8 mouse cellular contexts compared by ENCODE assay signal in genomic region chr2:152827321-152828010, GRCm38 (mm10). TPM values are rescaled to one million over a fixed set of nuclear protein-coding genes. Genes with fewer than 3 reads are reported as not detected.
DNase-seq lines count a peak whose midpoint lies in the region; ATAC-seq lines count a peak whose summit lies in the region.

No protein-coding gene starts in this region.

- peak overlapping the region; percentile 85 for H3K4me2 ChIP-seq in kidney, embryonic 14.5 days (replicated peaks; ENCODE audit: low read depth, low read length)
- H3K4me2 ChIP-seq in hindbrain, embryonic 15.5 days: peak overlapping the region; percentile 80

- DNase-seq in kidney, adult 8-10 months: no peak
- DNase-seq in adipocyte (ENCODE audit: low spot score) (peak; percentile 72), MN1 (ENCODE audit: low spot score) (no peak)
- DNase-seq in lung, postnatal 25 days (ENCODE audit: low spot score): peak; percentile 77
- no peak for DNase-seq in retina, embryonic 14.5 days (ENCODE audit: low spot score)
- no peak for DNase-seq in left cerebral cortex, adult 11 months (ENCODE audit: low spot score)

- no peak for ATAC-seq in kidney, embryonic 14.5 days (ENCODE audit: low FRiP score, low TSS enrichment)
- ATAC-seq in hindbrain, embryonic 15.5 days (ENCODE audit: low FRiP score, low read depth): no peak

- H3K27me3 ChIP-seq in kidney, embryonic 14.5 days (ENCODE audit: control insufficient read depth, insufficient read depth, low read length): no peaks in the 10 kb centered on the region
- H3K27me3 ChIP-seq in hindbrain, embryonic 15.5 days: no peaks in the 10 kb centered on the region

- H3K9ac ChIP-seq in kidney, embryonic 14.5 days (ENCODE audit: low read depth, low read length): 0 out of 2 replicates have a peak overlapping the region, but pooled peaks have one; percentile 1
- H3K9ac ChIP-seq in hindbrain, embryonic 15.5 days: no peak overlapping the region

- H3K4me1 ChIP-seq in kidney, embryonic 14.5 days (ENCODE audit: control insufficient read depth, insufficient read depth, low read length): peaks cover 56% of the 10 kb centered on the region
- peaks cover 59% of the 10 kb centered on the region for H3K4me1 ChIP-seq in hindbrain, embryonic 15.5 days (replicated peaks)

- H3K4me3 ChIP-seq in kidney, embryonic 14.5 days (ENCODE audit: low read length): peak overlapping the region; percentile 57
- H3K4me3 ChIP-seq in hindbrain, embryonic 15.5 days: peak overlapping the region; percentile 71

- 71% methylated on average over 8 of the region's 8 CpGs for WGBS in kidney, embryonic 14.5 days
- 80% methylated on average over 8 of the region's 8 CpGs for WGBS in hindbrain, embryonic 15.5 days

- H3K36me3 ChIP-seq in kidney, embryonic 14.5 days (ENCODE audit: control insufficient read depth, insufficient read depth, low read length): peaks cover 25% of the 10 kb centered on the region
- H3K36me3 ChIP-seq in hindbrain, embryonic 15.5 days: no peaks in the 10 kb centered on the region

- peak overlapping the region; percentile 49; the same call in 1 of the 2 replicates for H3K27ac ChIP-seq in kidney, embryonic 14.5 days (ENCODE audit: low read depth, low read length)
- H3K27ac ChIP-seq in hindbrain, embryonic 15.5 days (replicated peaks): no peak overlapping the region

- no peaks in the 10 kb centered on the region for H3K9me3 ChIP-seq in kidney, embryonic 14.5 days (ENCODE audit: control insufficient read depth, low read length)
- H3K9me3 ChIP-seq in hindbrain, embryonic 15.5 days: no peaks in the 10 kb centered on the region

RNA-seq across cellular contexts. Expression of gene Bcl2l1, which starts 4.1 kb away (rescaled TPM):
- 66.9 and 96.1 TPM in 2 replicates for polyA plus RNA-seq in kidney, embryonic 14.5 days (2014; fragmentation: Nextera tagmentation; extraction: Ambion mirVana)
- polyA plus RNA-seq in hindbrain, embryonic 15.5 days (2015; fragmentation: Nextera tagmentation; extraction: Ambion mirVana): 145 and 155 TPM in 2 replicates

RNA-seq across cellular contexts. Expression of gene Tpx2, which starts 20.3 kb away (rescaled TPM):
- polyA plus RNA-seq in kidney, embryonic 14.5 days (2014; fragmentation: Nextera tagmentation; extraction: Ambion mirVana): 107 and 124 TPM in 2 replicates
- polyA plus RNA-seq in hindbrain, embryonic 15.5 days (2015; fragmentation: Nextera tagmentation; extraction: Ambion mirVana): 17.4 and 22.3 TPM in 2 replicates

Comparison
In these comparisons a context has a peak if more than half of its experiments do, and no peak if none do; other contexts are left out.
1. DNase-seq: peak in adipocyte (single experiment) and lung, postnatal 25 days (single experiment); none in kidney, adult 8-10 months (0 of 2), retina, embryonic 14.5 days (single experiment), left cerebral cortex, adult 11 months (single experiment) and MN1 (single experiment).